Mouse (Mus musculus): ENCODE measurements around the gene Tcn2.

DNA sequence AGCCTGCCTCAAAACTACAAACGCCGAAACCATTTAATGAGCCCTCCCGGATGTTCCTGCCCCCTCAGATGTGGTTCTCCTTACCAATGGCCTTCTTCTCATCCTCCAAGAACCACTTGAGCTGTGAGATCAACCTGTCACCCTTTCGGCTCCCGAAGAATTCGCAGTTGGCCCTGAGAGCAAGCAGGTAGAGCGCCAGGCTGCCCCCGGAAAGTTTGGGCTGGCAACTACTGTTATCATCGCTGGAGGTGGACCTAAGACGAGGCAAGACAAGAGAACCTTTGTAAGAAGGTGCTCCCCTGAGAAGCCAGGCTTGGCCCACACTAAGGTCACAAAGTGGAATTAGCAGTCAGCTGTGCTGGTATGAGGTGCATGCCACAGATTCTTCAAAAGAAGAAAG lies 6.0 kb downstream of the Tcn2 start:
- TF ChIP-seq CTCF (conservative IDR thresholded peaks at IDR 0.05; ENCODE audit: low read length) (no peak), NANOG (IDR thresholded peaks at IDR 0.05; ENCODE audit: borderline replicate concordance, low read length) (no peak)

All from E14TG2a.4 (cell line).